Mouse (Mus musculus): ENCODE results near the gene St6galnac5.
A peak's percentile ranks its signal among the peaks of the same experiment; 100 is the strongest.

The St6galnac5 gene

GRCm38 (mm10) chr3:152981988-152982387 is at the start of gene St6galnac5:
Gene St6galnac5 (minus strand): TSS chr3:152982246.
- DNase-seq (ENCODE audit: low read depth, low spot score) = peak; percentile 53

- no peak for DNase-seq (ENCODE audit: low read depth, low spot score)
These were observed 48.7 kb upstream of the St6galnac5 start for GRCm38 (mm10) chr3:153030756-153031155.

- no peak for DNase-seq (ENCODE audit: low read depth, low spot score)
These were observed 42.0 kb upstream of the St6galnac5 start for GRCm38 (mm10) chr3:153024016-153024415.

- no peak for DNase-seq (ENCODE audit: low read depth, low spot score)
These were observed 36.0 kb upstream of the St6galnac5 start for GRCm38 (mm10) chr3:153018051-153018450.

- DNase-seq (ENCODE audit: low read depth, low spot score) = no peak
These were observed 34.3 kb upstream of the St6galnac5 start for GRCm38 (mm10) chr3:153016355-153016754.

GRCm38 (mm10) chr3:153006893-153007292 is 24.8 kb upstream of the St6galnac5 start:
- DNase-seq (ENCODE audit: low read depth, low spot score) = no peak

- DNase-seq (ENCODE audit: low read depth, low spot score) = peak; percentile 44
These were observed 16.9 kb upstream of the St6galnac5 start for GRCm38 (mm10) chr3:152998901-152999300.

GRCm38 (mm10) chr3:152998106-152998505 is 16.1 kb upstream of the St6galnac5 start:
- DNase-seq (ENCODE audit: low read depth, low spot score) = peak; percentile 54

GRCm38 (mm10) chr3:152993608-152994007 is 11.6 kb upstream of the St6galnac5 start:
- no peak for DNase-seq (ENCODE audit: low read depth, low spot score)

GRCm38 (mm10) chr3:152990787-152991186 is 8.7 kb upstream of the St6galnac5 start:
- DNase-seq (ENCODE audit: low read depth, low spot score) = no peak

GRCm38 (mm10) chr3:152980978-152981974 is 770 bp downstream of the St6galnac5 start:
- DNase-seq (ENCODE audit: low read depth, low spot score) = peak; percentile 40

GRCm38 (mm10) chr3:152980431-152980830 is 1.6 kb downstream of the St6galnac5 start:
- peak; percentile 17 for DNase-seq (ENCODE audit: low read depth, low spot score)

GRCm38 (mm10) chr3:152979481-152980092 is 2.5 kb downstream of the St6galnac5 start:
- DNase-seq (ENCODE audit: low read depth, low spot score) = no peak

GRCm38 (mm10) chr3:152971373-152971772 is 10.7 kb downstream of the St6galnac5 start:
- no peak for DNase-seq (ENCODE audit: low read depth, low spot score)

- DNase-seq (ENCODE audit: low read depth, low spot score) = no peak
These were observed 12.2 kb downstream of the St6galnac5 start for GRCm38 (mm10) chr3:152969774-152970347.

- DNase-seq (ENCODE audit: low read depth, low spot score) = no peak
These were observed 20.1 kb downstream of the St6galnac5 start for GRCm38 (mm10) chr3:152961855-152962376.

GRCm38 (mm10) chr3:152958358-152959150 is 23.5 kb downstream of the St6galnac5 start:
- peak; percentile 77 for DNase-seq (ENCODE audit: low read depth, low spot score)

GRCm38 (mm10) chr3:152956771-152957170 is 25.3 kb downstream of the St6galnac5 start:
- no peak for DNase-seq (ENCODE audit: low read depth, low spot score)

GRCm38 (mm10) chr3:152956038-152956437 is 26.0 kb downstream of the St6galnac5 start:
- DNase-seq (ENCODE audit: low read depth, low spot score) = no peak

GRCm38 (mm10) chr3:152951634-152952545 is 30.2 kb downstream of the St6galnac5 start:
- DNase-seq (ENCODE audit: low read depth, low spot score) = no peak
